Mouse (Mus musculus) heart, embryonic 14.5 days (tissue): ENCODE measurements at regions not wholly inside any gene's neighbourhood (a gene's known extent, or its start where the extent isn't known, plus 50 kb on each side); places are given as distances from the start of the nearest gene placed in this dataset.

Source experiments
- ATAC-seq: fragments of 200-750 bp; cut with Nextera tagmentation; 2 replicates; pipeline ENCODE4 v1.8.0; 2017; ENCODE audit warnings: low read depth, moderate TSS enrichment; ENCODE audit not compliant: insufficient number of reproducible peaks, insufficient read depth, low FRiP score
- H3K27ac ChIP-seq, 2 experiments: fragments of 200-500 bp in 1 of 2; fragments of 300-500 bp in 1 of 2; sonication (generic) in 1 of 2; replicated peaks in 1 of 2; 2 replicates each; pipeline ENCODE4 v1.5.1; 2012 to 2014; ENCODE audit warnings: low read depth in 2 of 2, low read length in 2 of 2, control low read depth in 1 of 2, mild to moderate bottlenecking in 1 of 2, mixed read lengths in 1 of 2; ENCODE audit not compliant: control insufficient read depth in 1 of 2, insufficient read depth in 1 of 2
- H3K27me3 ChIP-seq: fragments of 300-500 bp; sonication (generic); 2 replicates; pipeline ENCODE4 v1.6.1; 2014; ENCODE audit warnings: mild to moderate bottlenecking, low read length, control low read depth; ENCODE audit not compliant: control insufficient read depth, insufficient read depth
- H3K36me3 ChIP-seq: fragments of 300-500 bp; sonication (generic); 2 replicates; pipeline ENCODE4 v1.6.1; 2014; ENCODE audit warnings: mild to moderate bottlenecking, control low read depth, low read length, mixed read lengths; ENCODE audit not compliant: control insufficient read depth, insufficient read depth
- H3K4me1 ChIP-seq, 2 experiments: fragments of 200-500 bp in 1 of 2; fragments of 300-500 bp in 1 of 2; sonication (generic) in 1 of 2; 2 replicates each; pipeline ENCODE4 v1.6.1; 2012 to 2014; ENCODE audit warnings: low read length in 2 of 2, control low read depth in 1 of 2, mixed read lengths in 1 of 2; ENCODE audit not compliant: control insufficient read depth in 2 of 2, insufficient read depth in 2 of 2
- H3K4me2 ChIP-seq: fragments of 300-500 bp; sonication (generic); 2 replicates; pipeline ENCODE4 v1.6.1; 2014; ENCODE audit warnings: mild to moderate bottlenecking, low read length
- H3K4me3 ChIP-seq, 2 experiments: fragments of 200-500 bp in 1 of 2; fragments of 300-500 bp in 1 of 2; sonication (generic) in 1 of 2; 2 replicates each; pipeline ENCODE4 v1.5.1; 2012 to 2014; ENCODE audit warnings: low read length in 2 of 2, mild to moderate bottlenecking in 2 of 2, control low read depth in 1 of 2, low read depth in 1 of 2, moderate library complexity in 1 of 2; ENCODE audit not compliant: control insufficient read depth in 1 of 2, insufficient read depth in 1 of 2
- H3K9ac ChIP-seq: fragments of 300-500 bp; sonication (generic); 2 replicates; pipeline ENCODE4 v1.6.1; 2014; ENCODE audit warnings: mild to moderate bottlenecking, low read length
- H3K9me3 ChIP-seq: fragments of 300-500 bp; sonication (generic); 2 replicates; pipeline ENCODE4 v1.6.1; 2016; ENCODE audit warnings: low read length, control low read depth; ENCODE audit not compliant: control insufficient read depth
- WGBS: fragments of 180-500 bp; shearing (Covaris S2); extraction: QIAGEN DNeasy Blood & Tissue Kit; methylation state at CpG from one replicate; pipeline ENCODE4 v1.1.7; 2014; 5-methylcytosine and 5-hydroxymethylcytosine counted together

- H3K36me3 ChIP-seq: no peaks in the 10 kb centered on the region
- H3K4me1 ChIP-seq: no peaks in the 10 kb centered on the region
- no peak overlapping the region for H3K4me3 ChIP-seq
- no peaks in the 10 kb centered on the region for H3K27me3 ChIP-seq
- no peaks in the 10 kb centered on the region for H3K9me3 ChIP-seq
- H3K4me2 ChIP-seq: no peak overlapping the region
- no peak overlapping the region for H3K27ac ChIP-seq
- ATAC-seq: no peak
- no peak overlapping the region for H3K9ac ChIP-seq
- 74% methylated on average over 4 of the region's 4 CpGs for WGBS
Observed at GRCm38 (mm10) chr5:55014952-55015351, 1016.7 kb downstream of the Stim2 start.

- no peak overlapping the region; the same call in 1 of the 2 replicates for H3K4me2 ChIP-seq
- peak overlapping the region; percentile 87 to 89 for H3K27ac ChIP-seq
- H3K9me3 ChIP-seq: no peaks in the 10 kb centered on the region
- peak; percentile 73; the same call in 1 of the 2 replicates for ATAC-seq
- 28% methylated on average over 4 of the region's 4 CpGs for WGBS
- H3K4me3 ChIP-seq: no peak overlapping the region
- no peak overlapping the region for H3K9ac ChIP-seq
- peaks cover 0 to 4% of the 10 kb centered on the region in 2 experiments; a peak in 1 of 4 replicates for H3K4me1 ChIP-seq
- no peaks in the 10 kb centered on the region for H3K27me3 ChIP-seq
- H3K36me3 ChIP-seq: no peaks in the 10 kb centered on the region
Observed at GRCm38 (mm10) chr5:55049287-55049913, 1051.1 kb downstream of the Stim2 start.
